Mouse (Mus musculus): Measurements from ENCODE around the gene Gbf1.

Gene Gbf1

GRCm38 (mm10) chr19:46220116-46220515 lies 67.8 kb downstream of the Gbf1 start:
- peak; percentile 64 for DNase-seq (ENCODE audit: low read depth, low spot score)

GRCm38 (mm10) chr19:46223118-46223517 lies 70.8 kb downstream of the Gbf1 start:
- peak; percentile 47 for DNase-seq (ENCODE audit: low read depth, low spot score)

GRCm38 (mm10) chr19:46224882-46225281 lies 72.6 kb downstream of the Gbf1 start:
- peak; percentile 29 for DNase-seq (ENCODE audit: low read depth, low spot score)

GRCm38 (mm10) chr19:46225506-46225905 lies 73.2 kb downstream of the Gbf1 start:
- DNase-seq (ENCODE audit: low read depth, low spot score), result no peak

- no peak for DNase-seq (ENCODE audit: low read depth, low spot score)
These were observed 74.0 kb downstream of the Gbf1 start for GRCm38 (mm10) chr19:46226295-46226694.

GRCm38 (mm10) chr19:46227300-46227699 lies 75.0 kb downstream of the Gbf1 start:
- no peak for DNase-seq (ENCODE audit: low read depth, low spot score)

- DNase-seq (ENCODE audit: low read depth, low spot score), result no peak
These were observed 82.1 kb downstream of the Gbf1 start for GRCm38 (mm10) chr19:46234450-46234849.

GRCm38 (mm10) chr19:46236658-46237057 lies 84.3 kb downstream of the Gbf1 start:
- DNase-seq (ENCODE audit: low read depth, low spot score), result no peak

- no peak for DNase-seq (ENCODE audit: low read depth, low spot score)
These were observed 87.9 kb downstream of the Gbf1 start for GRCm38 (mm10) chr19:46240246-46240645.

GRCm38 (mm10) chr19:46242416-46242815 lies 90.1 kb downstream of the Gbf1 start:
- no peak for DNase-seq (ENCODE audit: low read depth, low spot score)

GRCm38 (mm10) chr19:46244628-46245027 lies 92.3 kb downstream of the Gbf1 start:
- no peak for DNase-seq (ENCODE audit: low read depth, low spot score)

- DNase-seq (ENCODE audit: low read depth, low spot score), result peak; percentile 71
These were observed 96.7 kb downstream of the Gbf1 start for GRCm38 (mm10) chr19:46248991-46249390.

- peak; percentile 62 for DNase-seq (ENCODE audit: low read depth, low spot score)
These were observed 101.9 kb downstream of the Gbf1 start for GRCm38 (mm10) chr19:46254163-46254752.

- DNase-seq (ENCODE audit: low read depth, low spot score), result no peak
These were observed 112.5 kb downstream of the Gbf1 start for GRCm38 (mm10) chr19:46264762-46265161.

- DNase-seq (ENCODE audit: low read depth, low spot score), result peak; percentile 18
These were observed 123.0 kb downstream of the Gbf1 start for GRCm38 (mm10) chr19:46275307-46275706.

- DNase-seq (ENCODE audit: low read depth, low spot score), result no peak
These were observed 130.0 kb downstream of the Gbf1 start for GRCm38 (mm10) chr19:46282081-46282849.

GRCm38 (mm10) chr19:46284686-46285085 lies 132.4 kb downstream of the Gbf1 start:
- DNase-seq (ENCODE audit: low read depth, low spot score), result peak; percentile 53

GRCm38 (mm10) chr19:46285631-46286030 lies 133.3 kb downstream of the Gbf1 start:
- no peak for DNase-seq (ENCODE audit: low read depth, low spot score)

- DNase-seq (ENCODE audit: low read depth, low spot score), result peak; percentile 84
These were observed 133.7 kb downstream of the Gbf1 start for GRCm38 (mm10) chr19:46286047-46286446.

GRCm38 (mm10) chr19:46286926-46287325 lies 134.6 kb downstream of the Gbf1 start:
- DNase-seq (ENCODE audit: low read depth, low spot score), result no peak

GRCm38 (mm10) chr19:46287566-46287965 lies 135.3 kb downstream of the Gbf1 start:
- no peak for DNase-seq (ENCODE audit: low read depth, low spot score)

GRCm38 (mm10) chr19:46290535-46291105 lies 138.3 kb downstream of the Gbf1 start:
- no peak for DNase-seq (ENCODE audit: low read depth, low spot score)

GRCm38 (mm10) chr19:46296938-46297337 lies 144.6 kb downstream of the Gbf1 start:
- no peak for DNase-seq (ENCODE audit: low read depth, low spot score)
